Mouse (Mus musculus): ENCODE results near the gene Dlx5. TPM values are rescaled to one million over a fixed set of nuclear protein-coding genes. Genes with fewer than 3 reads are reported as not detected.

Gene Dlx5
- total and polyA plus RNA-seq, 2 experiments from 2014 or later = 0.49 to 6.7 TPM

- ATAC-seq (ENCODE audit: low FRiP score) (no peak), DNase-seq (ENCODE audit: low spot score) (no peak)
- H3K27ac ChIP-seq (ENCODE audit: low read depth, low read length) = no peak overlapping the region
- no peak overlapping the region for H3K9ac ChIP-seq (replicated peaks; ENCODE audit: low read length, poor library complexity, severe bottlenecking)
- H3K27me3 ChIP-seq (ENCODE audit: insufficient read depth, low read length) = peaks cover 61% of the 10 kb centered on the region
- H3K4me2 ChIP-seq (ENCODE audit: low read depth, low read length, poor library complexity, severe bottlenecking) = peak overlapping the region; percentile 71; the same call in 1 of the 2 replicates
- 0 out of 2 replicates have a peak, but pooled peaks cover 6% of the 10 kb centered on the region for H3K4me1 ChIP-seq (ENCODE audit: insufficient read depth, low read length)
- H3K4me3 ChIP-seq (ENCODE audit: low read depth, low read length) = no peak overlapping the region
- H3K36me3 ChIP-seq (ENCODE audit: insufficient read depth, low read length) = no peaks in the 10 kb centered on the region
- TF ChIP-seq CTCF (IDR thresholded peaks at IDR 0.05) = no peak
- no peaks in the 10 kb centered on the region for H3K9me3 ChIP-seq (ENCODE audit: low read length)
- WGBS = 10% methylated on average over 10 of the region's 11 CpGs
These were observed 447 bp upstream of the Dlx5 start for GRCm38 (mm10) chr6:6882266-6882797.

- H3K36me3 ChIP-seq (ENCODE audit: insufficient read depth, low read length) = no peaks in the 10 kb centered on the region
- H3K9me3 ChIP-seq (ENCODE audit: low read length) = no peaks in the 10 kb centered on the region
- WGBS = under 1% methylated on average over 30 of the region's 30 CpGs
- H3K4me2 ChIP-seq (ENCODE audit: low read depth, low read length, poor library complexity, severe bottlenecking) = peak overlapping the region; percentile 71
- TF ChIP-seq CTCF (IDR thresholded peaks at IDR 0.05) = no peak
- H3K4me3 ChIP-seq (ENCODE audit: low read depth, low read length) = peak overlapping the region; percentile 36
- DNase-seq (ENCODE audit: low spot score) = no peak
- H3K27me3 ChIP-seq (ENCODE audit: insufficient read depth, low read length) = peaks cover 66% of the 10 kb centered on the region
- no peak overlapping the region for H3K9ac ChIP-seq (replicated peaks; ENCODE audit: low read length, poor library complexity, severe bottlenecking)
- H3K4me1 ChIP-seq (ENCODE audit: insufficient read depth, low read length) = 0 out of 2 replicates have a peak, but pooled peaks cover 6% of the 10 kb centered on the region
- ATAC-seq (ENCODE audit: low FRiP score) = peak; percentile 21; the same call in 1 of the 2 replicates
- H3K27ac ChIP-seq (ENCODE audit: low read depth, low read length) = no peak overlapping the region
These were observed 709 bp downstream of the Dlx5 start for GRCm38 (mm10) chr6:6881115-6881637.

- Histone ChIP-seq H3K4me2 (ENCODE audit: low read depth, low read length, poor library complexity, severe bottlenecking) (no peak overlapping the region), H3K4me3 (ENCODE audit: low read depth, low read length) (peak overlapping the region; percentile 36; the same call in 1 of the 2 replicates), H3K36me3 (ENCODE audit: insufficient read depth, low read length) (no peaks in the 10 kb centered on the region), H3K27me3 (ENCODE audit: insufficient read depth, low read length) (peaks cover 73% of the 10 kb centered on the region), H3K4me1 (ENCODE audit: insufficient read depth, low read length) (0 out of 2 replicates have a peak, but pooled peaks cover 6% of the 10 kb centered on the region), H3K9me3 (ENCODE audit: low read length) (no peaks in the 10 kb centered on the region), H3K9ac (replicated peaks; ENCODE audit: low read length, poor library complexity, severe bottlenecking) (no peak overlapping the region), H3K27ac (ENCODE audit: low read depth, low read length) (no peak overlapping the region)
- WGBS = 1% methylated on average over 24 of the region's 24 CpGs
- TF ChIP-seq CTCF (IDR thresholded peaks at IDR 0.05) = no peak
- DNase-seq (ENCODE audit: low spot score) (no peak), ATAC-seq (ENCODE audit: low FRiP score) (no peak)
These were observed 1.3 kb downstream of the Dlx5 start for GRCm38 (mm10) chr6:6880361-6881114.

- H3K4me1 ChIP-seq (ENCODE audit: insufficient read depth, low read length) = 0 out of 2 replicates have a peak, but pooled peaks cover 6% of the 10 kb centered on the region
- H3K9ac ChIP-seq (replicated peaks; ENCODE audit: low read length, poor library complexity, severe bottlenecking) = no peak overlapping the region
- DNase-seq (ENCODE audit: low spot score) (no peak), ATAC-seq (ENCODE audit: low FRiP score) (no peak)
- no peaks in the 10 kb centered on the region for H3K9me3 ChIP-seq (ENCODE audit: low read length)
- no peak for TF ChIP-seq CTCF (IDR thresholded peaks at IDR 0.05)
- no peak overlapping the region for H3K4me2 ChIP-seq (ENCODE audit: low read depth, low read length, poor library complexity, severe bottlenecking)
- H3K27me3 ChIP-seq (ENCODE audit: insufficient read depth, low read length) = peaks cover 79% of the 10 kb centered on the region
- WGBS = 2% methylated on average over 44 of the region's 44 CpGs
- no peak overlapping the region for H3K4me3 ChIP-seq (ENCODE audit: low read depth, low read length)
- no peak overlapping the region for H3K27ac ChIP-seq (ENCODE audit: low read depth, low read length)
- H3K36me3 ChIP-seq (ENCODE audit: insufficient read depth, low read length) = no peaks in the 10 kb centered on the region
These were observed 2.2 kb downstream of the Dlx5 start for GRCm38 (mm10) chr6:6879371-6880325.

GRCm38 (mm10) chr6:6878841-6879291 is 3.0 kb downstream of the Dlx5 start:
- Histone ChIP-seq H3K9ac (replicated peaks; ENCODE audit: low read length, poor library complexity, severe bottlenecking) (no peak overlapping the region), H3K9me3 (ENCODE audit: low read length) (no peaks in the 10 kb centered on the region), H3K4me1 (ENCODE audit: insufficient read depth, low read length) (0 out of 2 replicates have a peak, but pooled peaks cover 6% of the 10 kb centered on the region), H3K36me3 (ENCODE audit: insufficient read depth, low read length) (no peaks in the 10 kb centered on the region), H3K27ac (ENCODE audit: low read depth, low read length) (no peak overlapping the region), H3K27me3 (ENCODE audit: insufficient read depth, low read length) (peaks cover 83% of the 10 kb centered on the region), H3K4me3 (ENCODE audit: low read depth, low read length) (no peak overlapping the region), H3K4me2 (ENCODE audit: low read depth, low read length, poor library complexity, severe bottlenecking) (no peak overlapping the region)
- ATAC-seq (ENCODE audit: low FRiP score) = no peak
- no peak for TF ChIP-seq CTCF (IDR thresholded peaks at IDR 0.05)
- DNase-seq (ENCODE audit: low spot score) = no peak
- WGBS = 3% methylated on average over 14 of the region's 14 CpGs

All from midbrain, postnatal 0 days (tissue).